Mouse (Mus musculus) c-Kit-positive CD71-negative TER-119-negative erythroid progenitor cells, embryonic 14.5 days (primary cell): ENCODE measurements around the gene Vwc2.

Experiments used
- DNase-seq: peaks from one replicate; pipeline ENCODE4 v3.0.0-alpha.2; 2013; ENCODE audit warnings: low read depth

Vwc2 gene

DNA sequence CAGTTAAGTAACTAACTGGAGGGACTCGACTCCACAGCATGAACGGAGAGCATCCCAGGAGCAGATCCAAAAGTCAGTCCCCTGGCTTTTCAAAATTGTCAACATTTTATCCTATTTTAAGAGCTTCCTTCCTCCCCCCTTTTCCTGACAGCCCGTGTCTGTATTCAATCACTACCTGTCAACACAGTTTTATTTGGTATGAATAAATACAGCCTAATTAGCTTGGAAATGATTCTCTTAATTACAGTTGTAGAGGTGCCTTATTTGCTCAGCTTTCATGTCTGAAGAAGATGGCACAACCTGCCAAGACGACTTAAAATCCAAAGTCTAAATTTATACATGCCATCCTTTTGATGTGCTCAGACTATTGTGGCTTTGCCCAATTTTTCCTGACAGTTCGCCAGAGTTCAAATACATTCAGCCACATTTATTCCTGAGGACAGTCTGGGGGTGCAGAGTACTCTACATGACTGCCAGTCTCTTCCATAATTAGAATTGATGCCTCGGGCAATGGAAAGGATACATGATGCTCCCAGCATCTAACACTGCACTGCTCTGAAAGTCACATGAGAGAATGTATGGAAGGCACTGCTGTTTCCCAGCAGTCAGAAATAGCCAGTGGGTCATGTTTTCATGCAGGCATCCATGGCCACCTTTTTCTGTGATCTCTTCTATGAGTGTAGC is 128.8 kb downstream of the Vwc2 start:
- no peak for DNase-seq

DNA sequence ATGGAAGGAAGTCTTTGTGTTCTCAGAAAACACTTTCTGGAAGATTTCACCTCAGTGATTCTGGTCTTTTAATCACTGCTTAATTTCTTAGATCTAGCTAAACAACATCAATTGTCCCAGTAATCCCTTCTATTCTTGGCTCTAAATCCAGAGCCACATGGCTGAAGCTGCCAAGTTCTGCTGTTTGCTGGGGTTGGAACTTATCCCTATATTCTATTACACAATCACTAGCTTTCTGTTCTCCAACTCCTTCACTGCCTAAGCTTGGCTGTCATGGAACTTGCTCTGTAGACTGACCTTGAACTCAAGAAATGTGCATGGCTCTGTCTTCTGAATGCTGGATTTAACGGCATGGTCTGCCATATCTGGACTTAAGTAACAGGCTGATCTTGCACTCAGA is 143.3 kb downstream of the Vwc2 start:
- DNase-seq, result no peak

DNA sequence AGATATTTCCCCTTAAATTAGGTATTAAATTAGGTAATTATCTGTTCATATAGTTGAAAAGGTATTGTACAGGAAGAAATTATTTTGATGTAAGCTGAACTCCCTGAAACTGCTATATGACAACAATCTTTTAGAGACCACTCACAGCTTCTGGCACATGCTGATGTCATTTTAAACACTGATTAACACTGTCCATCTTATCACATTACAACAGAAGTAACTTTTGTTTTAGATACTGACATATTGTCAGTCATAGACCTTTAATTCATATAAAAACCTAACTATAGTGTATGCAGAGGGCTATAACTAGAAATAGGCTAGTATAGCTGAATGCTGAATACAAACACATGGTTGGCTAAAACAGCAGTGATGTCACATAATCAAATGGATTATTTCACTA is 166.1 kb downstream of the Vwc2 start:
- DNase-seq, result no peak

DNA sequence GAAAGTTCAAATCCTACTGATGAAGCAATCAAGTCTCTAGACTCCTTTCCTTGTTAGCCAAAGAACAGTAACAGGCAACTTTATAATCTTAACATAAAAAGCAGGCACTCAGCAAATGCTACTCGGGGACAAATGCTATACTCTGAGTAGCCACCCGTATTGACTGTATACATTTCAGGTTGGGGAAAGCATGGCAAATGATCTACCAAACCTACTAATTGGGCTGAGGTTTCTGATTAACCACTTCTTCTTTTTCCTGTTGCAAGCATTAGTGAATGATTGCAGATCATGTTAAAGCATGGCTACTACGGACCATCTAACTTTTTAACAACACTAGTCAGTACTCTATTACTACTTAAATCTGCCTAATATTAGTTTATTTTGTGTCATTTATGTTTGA is 169.5 kb downstream of the Vwc2 start:
- DNase-seq, result no peak
